ENCODE assay signal across 9 mouse cellular contexts in genomic region chr5:115431061-115431897, GRCm38 (mm10). TPM values are rescaled to one million over a fixed set of nuclear protein-coding genes. Genes with fewer than 3 reads are reported as not detected.
DNase-seq lines count a peak whose midpoint lies in the region; ATAC-seq and TF ChIP-seq lines count a peak whose summit lies in the region.
"Had no signal": no experiment of that assay in that cellular context is flagged by ENCODE, and none has a peak within 500 bp of the region (broad histone marks: within the 10 kb centered on the region; RNA-seq: fewer than 3 reads in every experiment).

No protein-coding gene starts in this region.

- peak overlapping the region; percentile 95 for H3K4me2 ChIP-seq in forebrain, postnatal 0 days (ENCODE audit: low read depth)

- H3K9me3 ChIP-seq in forebrain, postnatal 0 days (ENCODE audit: low read length): no peaks in the 10 kb centered on the region
- no peaks in the 10 kb centered on the region for H3K9me3 ChIP-seq in midbrain, embryonic 10.5 days (replicated peaks)

- DNase-seq in kidney, postnatal 10 days: peak; percentile 49
- DNase-seq in kidney, adult 8-10 months: no peak
- peak; percentile 70 for DNase-seq in forebrain, postnatal 0 days
- peak; percentile 75 for DNase-seq in midbrain, embryonic 10.5 days (ENCODE audit: low spot score)
- peak; percentile 35 for DNase-seq in yolk sac, embryonic 10.5 days (ENCODE audit: low spot score)
- no peak for DNase-seq in spleen, postnatal 14 days (ENCODE audit: low spot score in 2 of 2)
- no peak for DNase-seq in urinary bladder, adult 2 months (ENCODE audit: low spot score)

- no peak for ATAC-seq in forebrain, postnatal 0 days

- no peaks in the 10 kb centered on the region for H3K27me3 ChIP-seq in forebrain, postnatal 0 days (ENCODE audit: insufficient read depth, low read length)
- peaks cover 6% of the 10 kb centered on the region; the same call in 1 of the 2 replicates for H3K27me3 ChIP-seq in midbrain, embryonic 10.5 days (ENCODE audit: low read depth, poor library complexity, severe bottlenecking)

- peak overlapping the region; percentile 33; the same call in 1 of the 2 replicates for H3K4me3 ChIP-seq in brown adipose tissue, adult 24 weeks (ENCODE audit: insufficient read depth, low read depth, low read length)
- H3K4me3 ChIP-seq in forebrain, postnatal 0 days (ENCODE audit: low read depth, low read length): peak overlapping the region; percentile 96
- H3K4me3 ChIP-seq in midbrain, embryonic 10.5 days: peak overlapping the region; percentile 100

- 0 out of 2 replicates have a peak, but pooled peaks cover 5% of the 10 kb centered on the region for H3K36me3 ChIP-seq in forebrain, postnatal 0 days (ENCODE audit: insufficient read depth)
- peaks cover 73% of the 10 kb centered on the region for H3K36me3 ChIP-seq in midbrain, embryonic 10.5 days

- H3K4me1 ChIP-seq in brown adipose tissue, adult 24 weeks (ENCODE audit: control insufficient read depth, insufficient read depth, insufficient read length, low read length): no peaks in the 10 kb centered on the region
- peaks cover 47% of the 10 kb centered on the region for H3K4me1 ChIP-seq in forebrain, postnatal 0 days (ENCODE audit: insufficient read depth)
- peaks cover 81% of the 10 kb centered on the region for H3K4me1 ChIP-seq in midbrain, embryonic 10.5 days

- WGBS in forebrain, postnatal 0 days: 6% methylated on average over 14 of the region's 14 CpGs
- WGBS in midbrain, embryonic 10.5 days: under 1% methylated on average over 14 of the region's 14 CpGs

- H3K27ac ChIP-seq in brown adipose tissue, adult 24 weeks (replicated peaks; ENCODE audit: low read depth, low read length): no peak overlapping the region
- H3K27ac ChIP-seq in forebrain, postnatal 0 days (ENCODE audit: low read depth, low read length): peak overlapping the region; percentile 91
- H3K27ac ChIP-seq in midbrain, embryonic 10.5 days (replicated peaks): peak overlapping the region; percentile 100

- H3K9ac ChIP-seq in forebrain, postnatal 0 days: peak overlapping the region; percentile 99

- TF ChIP-seq CTCF in forebrain, postnatal 0 days (IDR thresholded peaks at IDR 0.05; ENCODE audit: low read depth): peak; percentile 68

RNA-seq across cellular contexts. Expression of gene Msi1, which starts 1.9 kb away (rescaled TPM):
- 1.1 TPM in 1 of 2 replicates, not detected in the other for polyA plus RNA-seq in brown adipose tissue, adult 24 weeks (2012; ENCODE audit: insufficient read depth, insufficient read length, missing spikeins)
- 53.8 and 65.9 TPM in 2 replicates for total RNA-seq in forebrain, postnatal 0 days (2014; rRNA removed)
- polyA plus RNA-seq in forebrain, postnatal 0 days (2015; fragmentation: Nextera tagmentation; extraction: Ambion mirVana): 48.2 and 49.9 TPM in 2 replicates
- polyA plus RNA-seq in midbrain, embryonic 10.5 days (2016; fragmentation: Nextera tagmentation; extraction: Ambion mirVana): 190 and 232 TPM in 2 replicates
- 1.7 and 3.0 TPM in 2 replicates for polyA plus RNA-seq in urinary bladder, adult 2 months (2012; rRNA removed)

RNA-seq across cellular contexts. Expression of gene Pla2g1b, which starts 34.8 kb away (rescaled TPM):
- not detected in 2 replicates for polyA plus RNA-seq in brown adipose tissue, adult 24 weeks (2012; ENCODE audit: insufficient read depth, insufficient read length, missing spikeins)
- not detected in 2 replicates for total RNA-seq in forebrain, postnatal 0 days (2014; rRNA removed)
- not detected in 2 replicates for polyA plus RNA-seq in forebrain, postnatal 0 days (2015; fragmentation: Nextera tagmentation; extraction: Ambion mirVana)
- 0.41 and 0.62 TPM in 2 replicates for polyA plus RNA-seq in midbrain, embryonic 10.5 days (2016; fragmentation: Nextera tagmentation; extraction: Ambion mirVana)
- polyA plus RNA-seq in urinary bladder, adult 2 months (2012; rRNA removed): not detected in 2 replicates
- total RNA-seq: layer of hippocampus, postnatal 25 days had no signal

RNA-seq across cellular contexts. Expression of gene Sirt4, which starts 53.2 kb away (rescaled TPM):
- polyA plus RNA-seq in brown adipose tissue, adult 24 weeks (2012; ENCODE audit: insufficient read depth, insufficient read length, missing spikeins): 11.4 and 18.4 TPM in 2 replicates
- total RNA-seq in forebrain, postnatal 0 days (2014; rRNA removed): 34.5 and 36.3 TPM in 2 replicates
- polyA plus RNA-seq in forebrain, postnatal 0 days (2015; fragmentation: Nextera tagmentation; extraction: Ambion mirVana): 18.3 and 18.8 TPM in 2 replicates
- polyA plus RNA-seq in midbrain, embryonic 10.5 days (2016; fragmentation: Nextera tagmentation; extraction: Ambion mirVana): 15.2 and 17.0 TPM in 2 replicates
- 56.1 and 75.8 TPM in 2 replicates for polyA plus RNA-seq in urinary bladder, adult 2 months (2012; rRNA removed)

Comparison
In these comparisons a context has a peak if more than half of its experiments do, and no peak if none do; other contexts are left out.
1. DNase-seq: peak in kidney, postnatal 10 days (single experiment), forebrain, postnatal 0 days (single experiment), midbrain, embryonic 10.5 days (single experiment) and yolk sac, embryonic 10.5 days (single experiment); none in kidney, adult 8-10 months (0 of 2), spleen, postnatal 14 days (0 of 2) and urinary bladder, adult 2 months (single experiment).
2. H3K4me3 ChIP-seq: peak in every context shown above with its lines; median percentile 100 in midbrain, embryonic 10.5 days; 96 in forebrain, postnatal 0 days; 33 in brown adipose tissue, adult 24 weeks.
3. RNA of gene Msi1, which starts 1.9 kb away (polyA plus RNA-seq): 190 to 232 TPM in midbrain, embryonic 10.5 days and 48.2 to 49.9 TPM in forebrain, postnatal 0 days; 1.7 to 3.0 TPM in urinary bladder, adult 2 months and 1.1 TPM in brown adipose tissue, adult 24 weeks; every median in the first group is over 10 times any median in the second.